Mouse (Mus musculus): ENCODE measurements around the gene Ntsr2.

The Ntsr2 gene

GRCm38 (mm10) chr12:16653332-16654093 lies at the start of gene Ntsr2:
Gene Ntsr2, plus strand, starts transcription at chr12:16653382.
- TF ChIP-seq GATA4 (IDR thresholded peaks at IDR 0.05; ENCODE audit: insufficient replicate concordance, low read length) = no peak

- no peak for TF ChIP-seq GATA4 (IDR thresholded peaks at IDR 0.05; ENCODE audit: insufficient replicate concordance, low read length)
Measured at GRCm38 (mm10) chr12:16605624-16606023, 47.6 kb upstream of the Ntsr2 start.

GRCm38 (mm10) chr12:16610936-16611335 lies 42.2 kb upstream of the Ntsr2 start, which contains the start of gene Lpin1:
Gene Lpin1, minus strand, starts transcription at chr12:16610966.
- TF ChIP-seq GATA4 (IDR thresholded peaks at IDR 0.05; ENCODE audit: insufficient replicate concordance, low read length) = no peak

GRCm38 (mm10) chr12:16614556-16614955 lies 38.6 kb upstream of the Ntsr2 start:
- TF ChIP-seq GATA4 (IDR thresholded peaks at IDR 0.05; ENCODE audit: insufficient replicate concordance, low read length) = no peak

- TF ChIP-seq GATA4 (IDR thresholded peaks at IDR 0.05; ENCODE audit: insufficient replicate concordance, low read length) = no peak
Measured at GRCm38 (mm10) chr12:16615738-16616137, 37.4 kb upstream of the Ntsr2 start.

GRCm38 (mm10) chr12:16618512-16619274 lies 34.5 kb upstream of the Ntsr2 start:
- TF ChIP-seq GATA4 (IDR thresholded peaks at IDR 0.05; ENCODE audit: insufficient replicate concordance, low read length) = no peak

- TF ChIP-seq GATA4 (IDR thresholded peaks at IDR 0.05; ENCODE audit: insufficient replicate concordance, low read length) = no peak
Measured at GRCm38 (mm10) chr12:16619453-16619852, 33.7 kb upstream of the Ntsr2 start.

GRCm38 (mm10) chr12:16620230-16620629 lies 33.0 kb upstream of the Ntsr2 start:
- no peak for TF ChIP-seq GATA4 (IDR thresholded peaks at IDR 0.05; ENCODE audit: insufficient replicate concordance, low read length)

GRCm38 (mm10) chr12:16630152-16630865 lies 22.9 kb upstream of the Ntsr2 start:
- TF ChIP-seq GATA4 (IDR thresholded peaks at IDR 0.05; ENCODE audit: insufficient replicate concordance, low read length) = no peak; the same call in 1 of the 2 replicates

GRCm38 (mm10) chr12:16630866-16631185 lies 22.4 kb upstream of the Ntsr2 start:
- no peak for TF ChIP-seq GATA4 (IDR thresholded peaks at IDR 0.05; ENCODE audit: insufficient replicate concordance, low read length)

GRCm38 (mm10) chr12:16631423-16631822 lies 21.8 kb upstream of the Ntsr2 start:
- no peak for TF ChIP-seq GATA4 (IDR thresholded peaks at IDR 0.05; ENCODE audit: insufficient replicate concordance, low read length)

GRCm38 (mm10) chr12:16633235-16633634 lies 19.9 kb upstream of the Ntsr2 start:
- TF ChIP-seq GATA4 (IDR thresholded peaks at IDR 0.05; ENCODE audit: insufficient replicate concordance, low read length) = no peak

GRCm38 (mm10) chr12:16634075-16634813 lies 18.9 kb upstream of the Ntsr2 start:
- peak; percentile 65 for TF ChIP-seq GATA4 (IDR thresholded peaks at IDR 0.05; ENCODE audit: insufficient replicate concordance, low read length)

GRCm38 (mm10) chr12:16635816-16636215 lies 17.4 kb upstream of the Ntsr2 start:
- no peak for TF ChIP-seq GATA4 (IDR thresholded peaks at IDR 0.05; ENCODE audit: insufficient replicate concordance, low read length)
